Mouse (Mus musculus) heart, embryonic 15.5 days (tissue): ENCODE results near the gene Atp2b1. TPM values are rescaled to one million over a fixed set of nuclear protein-coding genes. Genes with fewer than 3 reads are reported as not detected.

Source experiments
- ATAC-seq: fragments of 200-750 bp; cut with Nextera tagmentation; replicated peaks from 2 replicates; pipeline ENCODE4 v1.8.0; 2017; ENCODE audit warnings: low read depth, moderate TSS enrichment; ENCODE audit not compliant: insufficient number of reproducible peaks, insufficient read depth, low FRiP score
- H3K27ac ChIP-seq: fragments of 300-500 bp; sonication (generic); 2 replicates; pipeline ENCODE4 v1.5.1; 2015; ENCODE audit warnings: mild to moderate bottlenecking, inconsistent platforms
- H3K27me3 ChIP-seq: fragments of 300-500 bp; sonication (generic); 2 replicates; pipeline ENCODE4 v1.6.1; 2015; ENCODE audit warnings: inconsistent platforms
- H3K36me3 ChIP-seq: fragments of 300-500 bp; sonication (generic); 2 replicates; pipeline ENCODE4 v1.6.1; 2015; ENCODE audit warnings: mild to moderate bottlenecking, inconsistent platforms
- H3K4me1 ChIP-seq: fragments of 300-500 bp; sonication (generic); replicated peaks from 2 replicates; pipeline ENCODE4 v1.6.1; 2015; ENCODE audit warnings: inconsistent platforms
- H3K4me2 ChIP-seq: fragments of 300-500 bp; sonication (generic); 2 replicates; pipeline ENCODE4 v1.6.1; 2015; ENCODE audit warnings: inconsistent platforms, mild to moderate bottlenecking, moderate library complexity
- H3K4me3 ChIP-seq: fragments of 300-500 bp; sonication (generic); 2 replicates; pipeline ENCODE4 v1.5.1; 2015; ENCODE audit warnings: mild to moderate bottlenecking, inconsistent platforms
- H3K9ac ChIP-seq: fragments of 300-500 bp; sonication (generic); 2 replicates; pipeline ENCODE4 v1.6.1; 2015; ENCODE audit warnings: mild to moderate bottlenecking, inconsistent platforms
- H3K9me3 ChIP-seq: fragments of 300-500 bp; sonication (generic); replicated peaks from 2 replicates; pipeline ENCODE4 v1.6.1; 2016; ENCODE audit warnings: inconsistent platforms
- WGBS: fragments of 180-500 bp; shearing (Covaris S2); methylation state at CpG from one replicate; pipeline ENCODE4 v1.1.7; 2015; ENCODE audit warnings: mixed read lengths; 5-methylcytosine and 5-hydroxymethylcytosine counted together
- polyA plus RNA-seq: library from polyadenylated mRNA; unstranded; fragments of >200 nt; fragmentation: Nextera tagmentation; extraction: Ambion mirVana; gene quantifications from 2 replicates; pipeline ENCODE4 v1.2.1, GENCODE M21; 2015

Atp2b1 gene
- polyA plus RNA-seq, 1 experiment from 2014 or later = 87.1 TPM

DNA sequence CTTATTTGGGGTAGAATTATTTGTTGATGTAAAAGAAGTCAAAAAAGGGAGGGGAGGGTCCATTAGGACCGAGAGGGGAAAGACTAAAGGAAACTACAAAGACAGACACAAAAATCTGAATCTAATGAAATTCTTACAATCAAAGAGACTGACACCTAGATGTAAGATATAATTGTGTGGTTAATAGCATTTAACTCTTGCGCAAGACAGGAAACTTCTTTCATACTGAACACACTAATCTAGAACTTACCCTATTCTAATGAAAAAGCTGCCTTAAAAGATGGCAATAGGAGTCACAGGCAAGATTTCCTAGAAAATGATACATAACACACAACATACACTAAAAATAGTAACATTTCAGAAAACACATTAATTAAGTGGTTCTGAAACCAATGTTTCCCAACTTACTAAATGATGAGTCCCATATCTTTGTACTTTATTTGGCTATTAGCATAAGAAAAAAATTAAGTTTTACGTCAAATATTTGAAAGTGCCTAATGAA, 27.4 kb upstream of the Atp2b1 start:
- no peak overlapping the region for H3K4me2 ChIP-seq
- no peaks in the 10 kb centered on the region for H3K36me3 ChIP-seq
- no peak for ATAC-seq
- no peak overlapping the region for H3K9ac ChIP-seq
- H3K9me3 ChIP-seq = no peaks in the 10 kb centered on the region
- H3K4me3 ChIP-seq = no peak overlapping the region
- H3K27me3 ChIP-seq = no peaks in the 10 kb centered on the region
- 91% methylated on average over 3 of the region's 3 CpGs for WGBS
- H3K4me1 ChIP-seq = no peaks in the 10 kb centered on the region
- H3K27ac ChIP-seq = no peak overlapping the region

DNA sequence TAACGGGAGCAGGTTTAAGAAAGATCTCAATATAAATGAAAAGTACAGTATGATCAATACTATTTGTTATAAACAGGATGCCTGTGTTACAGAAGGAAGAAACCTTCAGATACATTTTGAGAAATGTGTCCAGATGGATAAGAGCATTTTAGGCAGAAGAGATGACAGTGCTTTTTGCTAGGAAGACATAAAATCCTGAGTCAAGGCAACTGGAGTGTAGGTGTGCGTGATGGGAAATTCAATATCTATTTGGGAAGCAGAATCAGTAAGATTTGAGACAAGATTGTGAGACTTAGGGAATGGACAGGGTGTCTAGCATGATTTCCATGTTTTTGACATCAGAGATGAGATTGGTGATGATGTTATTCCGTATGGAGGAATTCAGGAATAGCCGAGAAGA, 22.8 kb upstream of the Atp2b1 start:
- no peak overlapping the region for H3K27ac ChIP-seq
- H3K36me3 ChIP-seq = no peaks in the 10 kb centered on the region
- ATAC-seq = no peak
- no peaks in the 10 kb centered on the region for H3K9me3 ChIP-seq
- WGBS = 81% methylated on average over 4 of the region's 4 CpGs
- H3K4me1 ChIP-seq = no peaks in the 10 kb centered on the region
- no peak overlapping the region for H3K4me3 ChIP-seq
- H3K27me3 ChIP-seq = no peaks in the 10 kb centered on the region
- no peak overlapping the region for H3K9ac ChIP-seq
- H3K4me2 ChIP-seq = no peak overlapping the region

DNA sequence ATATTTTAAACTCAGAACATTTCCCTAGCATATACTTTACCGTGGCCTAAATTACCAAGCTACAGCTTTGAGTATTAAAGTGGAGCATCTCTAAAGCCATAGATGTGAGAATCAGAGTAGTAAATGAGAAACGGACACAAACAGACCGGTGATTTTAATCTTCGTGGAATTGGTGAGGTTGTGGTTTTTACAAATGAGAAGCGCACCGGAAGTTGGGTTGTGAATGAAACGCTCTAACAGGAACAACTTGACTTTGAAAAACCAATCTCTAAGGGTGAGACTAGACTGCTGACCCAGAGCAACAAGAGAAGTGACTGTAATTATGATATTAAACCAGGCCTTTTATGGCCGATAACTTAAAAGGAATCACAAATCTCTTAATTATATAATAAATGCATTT, 16.7 kb upstream of the Atp2b1 start:
- no peak overlapping the region for H3K4me3 ChIP-seq
- H3K27me3 ChIP-seq = no peaks in the 10 kb centered on the region
- ATAC-seq = no peak
- peaks cover 4% of the 10 kb centered on the region; the same call in 1 of the 2 replicates for H3K4me1 ChIP-seq
- no peaks in the 10 kb centered on the region for H3K36me3 ChIP-seq
- no peak overlapping the region for H3K4me2 ChIP-seq
- H3K9ac ChIP-seq = no peak overlapping the region
- WGBS = 88% methylated on average over 8 of the region's 8 CpGs
- H3K27ac ChIP-seq = no peak overlapping the region
- no peaks in the 10 kb centered on the region for H3K9me3 ChIP-seq

DNA sequence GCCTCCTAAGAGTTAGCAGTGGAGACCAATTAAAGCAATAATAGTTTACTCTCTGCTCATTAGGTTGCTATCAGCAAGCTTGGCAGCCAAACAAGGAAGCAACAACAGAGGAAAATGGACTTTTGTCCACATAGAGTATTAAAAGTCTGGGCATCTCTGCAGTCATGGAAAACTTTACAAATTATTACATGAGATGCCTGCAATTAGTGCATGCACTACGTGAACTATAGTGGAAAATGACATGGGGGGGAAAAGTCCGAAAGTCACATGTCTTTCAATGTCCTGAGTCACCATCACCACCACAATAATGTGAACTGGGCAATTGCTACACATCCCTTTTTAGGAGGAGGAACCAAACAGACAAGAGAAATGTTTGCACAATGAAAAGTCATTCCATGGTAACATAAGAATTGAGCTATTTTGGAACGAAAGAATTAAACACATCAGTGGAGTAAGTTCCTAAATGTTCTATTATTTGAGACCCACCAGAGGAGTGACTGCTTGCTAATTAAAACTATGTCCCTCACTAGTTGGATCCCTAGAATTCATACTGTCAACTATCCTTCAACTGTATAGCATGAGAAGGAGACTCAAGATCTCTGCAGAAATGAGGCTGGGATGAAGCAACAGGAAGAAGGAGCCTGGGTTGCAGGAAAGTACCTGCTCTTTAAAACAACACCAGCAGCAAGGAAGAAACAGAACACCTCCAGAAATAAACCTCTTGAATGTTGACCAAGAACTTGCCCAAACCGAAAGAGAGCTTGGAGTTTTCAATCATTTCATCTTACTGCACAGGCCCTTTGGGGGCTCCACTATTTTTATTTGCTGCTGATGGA, 16.1 kb upstream of the Atp2b1 start:
- Histone ChIP-seq H3K9ac (no peak overlapping the region), H3K4me2 (no peak overlapping the region), H3K27ac (no peak overlapping the region), H3K36me3 (no peaks in the 10 kb centered on the region), H3K4me3 (no peak overlapping the region), H3K4me1 (peaks cover 4% of the 10 kb centered on the region; the same call in 1 of the 2 replicates), H3K27me3 (no peaks in the 10 kb centered on the region), H3K9me3 (no peaks in the 10 kb centered on the region)
- WGBS = 80% methylated on average over 4 of the region's 4 CpGs
- ATAC-seq = no peak

DNA sequence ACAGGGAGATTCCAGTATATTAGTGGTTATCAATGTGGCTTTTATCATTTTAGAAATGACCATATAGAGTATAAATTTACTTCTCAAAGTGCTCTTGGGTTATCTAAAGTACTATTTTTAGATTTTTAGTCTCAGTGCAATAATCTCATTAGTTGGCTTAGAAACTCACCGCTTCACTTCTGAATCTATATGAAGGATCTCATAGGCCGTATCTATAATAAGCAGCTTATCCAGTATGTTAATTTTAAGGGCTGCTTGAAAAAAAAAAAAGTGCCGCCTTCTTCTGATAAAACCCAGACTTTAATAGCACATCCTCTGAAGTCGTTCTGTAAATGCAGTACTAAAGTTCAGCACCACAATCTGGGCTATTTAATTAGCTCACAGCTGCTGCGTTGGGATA, 12.7 kb upstream of the Atp2b1 start:
- Histone ChIP-seq H3K27ac (no peak overlapping the region), H3K4me2 (no peak overlapping the region), H3K9ac (no peak overlapping the region), H3K27me3 (no peaks in the 10 kb centered on the region), H3K4me3 (no peak overlapping the region), H3K4me1 (peaks cover 4% of the 10 kb centered on the region; the same call in 1 of the 2 replicates), H3K9me3 (no peaks in the 10 kb centered on the region), H3K36me3 (no peaks in the 10 kb centered on the region)
- WGBS = 38% methylated on average over 5 of the region's 5 CpGs
- ATAC-seq = no peak

DNA sequence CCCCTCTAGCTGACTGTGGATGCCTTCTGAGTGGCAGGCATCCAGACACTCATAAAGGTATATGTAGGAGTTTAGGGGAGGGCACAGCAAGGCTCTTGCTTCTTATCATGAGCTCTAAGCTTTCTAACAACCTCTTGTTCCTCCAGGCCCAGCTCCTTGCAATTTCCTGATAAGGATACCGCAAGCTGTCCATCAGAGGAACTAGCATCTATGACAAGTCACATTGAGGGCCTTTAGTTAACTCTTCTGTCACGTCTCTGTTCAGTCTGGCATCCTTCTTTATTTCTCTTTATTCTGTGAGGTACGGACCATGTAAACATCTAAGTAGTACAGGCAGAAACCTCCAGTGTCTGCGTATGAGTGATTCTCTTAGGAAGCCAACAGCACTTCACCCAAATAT, 8.2 kb upstream of the Atp2b1 start:
- Histone ChIP-seq H3K4me2 (no peak overlapping the region), H3K4me1 (peaks cover 8% of the 10 kb centered on the region; the same call in 1 of the 2 replicates), H3K36me3 (no peaks in the 10 kb centered on the region), H3K4me3 (no peak overlapping the region), H3K9me3 (no peaks in the 10 kb centered on the region), H3K9ac (no peak overlapping the region), H3K27me3 (no peaks in the 10 kb centered on the region), H3K27ac (no peak overlapping the region)
- 47% methylated on average over 4 of the region's 4 CpGs for WGBS
- ATAC-seq = no peak

DNA sequence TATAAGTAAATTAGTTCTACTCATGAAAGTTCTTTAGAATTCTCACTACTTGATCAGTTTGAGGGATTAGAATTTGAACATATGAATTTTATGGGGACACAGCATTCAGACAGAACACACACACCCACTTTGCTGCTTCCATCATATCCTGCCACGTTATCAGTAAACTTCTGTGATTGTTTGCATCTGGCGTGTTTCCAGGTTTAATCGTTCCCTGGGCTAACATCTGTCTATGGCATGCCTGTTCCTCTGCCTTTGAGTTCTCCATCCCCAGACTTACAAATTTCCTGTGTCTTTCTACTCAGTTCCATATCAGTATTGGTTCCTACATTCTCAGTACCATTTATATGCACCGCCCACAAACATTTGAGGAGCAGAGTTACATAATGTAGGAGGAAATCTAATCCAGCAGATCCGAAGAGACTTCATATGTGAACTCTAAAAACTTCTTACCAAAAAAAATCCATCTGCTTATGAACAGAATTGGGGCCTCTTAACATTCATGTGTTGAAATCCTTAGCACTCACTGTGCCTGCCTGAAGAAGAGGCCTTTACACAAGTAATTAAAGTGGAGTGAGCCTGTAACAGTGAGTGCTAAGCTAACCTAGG, 7.2 kb upstream of the Atp2b1 start:
- ATAC-seq = no peak
- H3K9me3 ChIP-seq = no peaks in the 10 kb centered on the region
- no peaks in the 10 kb centered on the region for H3K36me3 ChIP-seq
- WGBS = 48% methylated on average over 5 of the region's 5 CpGs
- H3K4me3 ChIP-seq = no peak overlapping the region
- 0 out of 2 replicates have a peak, but pooled peaks cover 3% of the 10 kb centered on the region for H3K4me1 ChIP-seq
- no peak overlapping the region for H3K9ac ChIP-seq
- no peak overlapping the region for H3K27ac ChIP-seq
- H3K27me3 ChIP-seq = no peaks in the 10 kb centered on the region
- no peak overlapping the region for H3K4me2 ChIP-seq

DNA sequence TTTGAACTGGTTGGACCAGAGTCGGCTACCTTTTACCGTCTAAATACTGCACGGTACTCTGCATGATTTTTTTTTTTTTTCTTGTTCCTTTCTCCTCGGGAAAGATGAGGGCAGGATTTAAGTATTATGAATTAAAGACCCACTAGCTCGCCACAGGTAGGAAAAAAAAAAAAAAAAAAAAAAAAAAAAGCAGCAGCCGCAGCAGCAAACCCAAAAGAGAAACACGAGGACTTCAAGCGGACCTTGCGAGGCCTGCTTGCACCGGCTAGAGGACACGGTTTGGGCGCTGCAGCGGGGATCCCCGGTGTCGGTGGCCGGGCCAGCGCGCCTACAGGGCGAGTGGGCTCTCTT, 621 bp upstream of the Atp2b1 start:
- peak overlapping the region; percentile 62 for H3K4me2 ChIP-seq
- no peak for ATAC-seq
- no peaks in the 10 kb centered on the region for H3K36me3 ChIP-seq
- H3K4me3 ChIP-seq = peak overlapping the region; percentile 99
- H3K27ac ChIP-seq = peak overlapping the region; percentile 100
- H3K9me3 ChIP-seq = no peaks in the 10 kb centered on the region
- WGBS = under 1% methylated on average over 17 of the region's 19 CpGs
- peak overlapping the region; percentile 84 for H3K9ac ChIP-seq
- no peaks in the 10 kb centered on the region for H3K27me3 ChIP-seq
- H3K4me1 ChIP-seq = peaks cover 16% of the 10 kb centered on the region

DNA sequence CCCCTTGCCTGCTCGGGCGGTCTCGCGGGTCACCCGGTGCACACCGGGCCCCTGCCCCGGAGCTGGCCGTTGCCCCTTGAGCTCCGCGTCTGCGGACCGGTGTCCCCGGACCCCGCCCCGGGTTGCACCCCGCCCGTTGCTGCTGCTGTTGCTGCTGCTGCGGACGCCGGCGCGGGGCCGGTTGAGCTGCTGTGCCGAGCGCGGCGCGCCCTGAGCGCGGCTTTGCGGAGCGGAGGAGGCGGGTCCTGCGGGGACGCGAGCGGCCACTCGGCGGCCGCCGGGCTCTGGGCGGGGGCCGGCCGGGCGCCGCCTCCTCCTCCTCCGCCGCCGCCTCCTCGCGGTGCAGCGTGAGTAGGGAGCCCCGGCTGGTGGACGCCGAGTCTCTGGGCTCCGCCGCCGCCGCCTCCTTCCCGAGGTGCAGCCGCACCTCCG, 620 bp downstream of the Atp2b1 start:
- H3K4me2 ChIP-seq = peak overlapping the region; percentile 71
- H3K4me1 ChIP-seq = peaks cover 19% of the 10 kb centered on the region
- H3K27me3 ChIP-seq = no peaks in the 10 kb centered on the region
- peak overlapping the region; percentile 99 for H3K9ac ChIP-seq
- peak overlapping the region; percentile 99 for H3K4me3 ChIP-seq
- WGBS = 0% methylated on average over 51 of the region's 62 CpGs
- peak; percentile 82 for ATAC-seq
- peak overlapping the region; percentile 100 for H3K27ac ChIP-seq
- H3K36me3 ChIP-seq = no peaks in the 10 kb centered on the region
- no peaks in the 10 kb centered on the region for H3K9me3 ChIP-seq

DNA sequence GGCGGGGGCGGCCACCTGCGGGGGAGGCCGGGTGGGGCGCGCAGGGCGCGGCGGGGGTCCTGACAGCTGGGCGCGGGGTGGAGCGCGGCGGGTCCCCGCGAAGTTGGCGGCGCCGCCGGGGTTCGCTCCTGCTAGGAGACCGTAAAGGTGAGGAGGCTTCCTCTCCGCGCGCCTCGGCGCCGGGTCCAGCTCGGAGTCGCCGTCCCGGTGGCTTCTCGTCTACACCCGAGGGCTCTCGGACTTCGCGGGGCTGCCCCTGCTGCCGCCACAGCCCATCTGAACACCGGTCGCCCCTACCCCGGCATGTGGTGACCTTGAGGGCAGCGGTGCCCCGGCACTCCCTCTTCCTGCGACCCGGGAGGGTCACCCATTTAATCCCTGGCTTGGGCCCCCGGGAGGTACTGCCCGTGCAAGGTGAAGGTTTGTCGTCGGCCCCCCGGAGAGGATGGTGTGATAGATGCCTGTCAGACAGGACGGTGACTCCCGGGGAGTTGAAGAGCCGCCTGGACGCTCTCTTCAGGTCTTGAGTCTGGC, 1.3 kb downstream of the Atp2b1 start:
- no peaks in the 10 kb centered on the region for H3K36me3 ChIP-seq
- no peak for ATAC-seq
- H3K4me3 ChIP-seq = peak overlapping the region; percentile 99
- H3K27ac ChIP-seq = peak overlapping the region; percentile 100
- H3K9ac ChIP-seq = peak overlapping the region; percentile 99
- WGBS = under 1% methylated on average over 44 of the region's 54 CpGs
- peaks cover 19% of the 10 kb centered on the region for H3K4me1 ChIP-seq
- H3K4me2 ChIP-seq = peak overlapping the region; percentile 71
- no peaks in the 10 kb centered on the region for H3K9me3 ChIP-seq
- H3K27me3 ChIP-seq = no peaks in the 10 kb centered on the region

DNA sequence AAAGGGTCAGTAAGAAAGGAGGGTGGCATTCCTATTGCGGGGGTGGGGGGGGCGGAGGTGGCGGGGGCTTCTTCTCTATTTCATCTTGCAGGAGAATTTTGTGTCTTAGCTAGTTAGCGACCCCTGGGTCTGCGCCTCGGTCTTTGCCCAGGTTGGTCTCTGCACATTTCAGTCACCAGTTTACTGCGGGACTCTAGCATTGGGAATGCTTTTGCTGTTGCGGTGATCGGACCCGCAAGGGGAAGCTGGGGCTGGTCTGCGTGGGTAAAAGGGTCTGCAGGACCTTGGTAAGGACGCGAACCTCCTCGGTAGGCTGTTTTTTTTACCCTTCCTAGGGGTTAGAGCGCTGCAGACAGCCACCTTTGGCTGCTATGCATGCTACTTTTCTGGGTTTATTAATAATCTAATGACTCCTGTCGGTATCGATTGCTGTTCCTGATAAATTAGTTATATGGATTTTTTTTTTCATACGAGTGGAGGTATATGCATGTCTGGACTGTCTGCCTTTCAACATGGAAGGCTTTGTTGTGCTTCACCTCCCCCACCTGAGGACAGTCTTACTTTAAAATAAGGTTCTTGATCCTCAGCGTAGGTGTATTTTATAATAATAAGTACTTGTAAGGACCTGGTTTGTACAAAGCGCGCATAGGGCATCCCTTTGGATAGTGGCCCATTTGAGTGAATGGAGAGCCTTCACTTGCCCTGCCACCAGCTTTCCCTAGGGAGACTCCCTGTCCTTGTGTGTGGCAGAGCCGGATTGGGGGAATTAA, 2.0 kb downstream of the Atp2b1 start:
- peaks cover 19% of the 10 kb centered on the region for H3K4me1 ChIP-seq
- no peaks in the 10 kb centered on the region for H3K36me3 ChIP-seq
- no peaks in the 10 kb centered on the region for H3K9me3 ChIP-seq
- no peak for ATAC-seq
- peak overlapping the region; percentile 99 for H3K4me3 ChIP-seq
- WGBS = 7% methylated on average over 22 of the region's 22 CpGs
- 0 out of 2 replicates have a peak overlapping the region, but pooled peaks have one; percentile 100 for H3K27ac ChIP-seq
- no peaks in the 10 kb centered on the region for H3K27me3 ChIP-seq
- peak overlapping the region; percentile 99 for H3K9ac ChIP-seq
- peak overlapping the region; percentile 71 for H3K4me2 ChIP-seq
